Mouse (Mus musculus): ENCODE results near the gene Arl4d.
"Not testable (repeated sequence)": the region's sequence is repeated elsewhere in the genome, so short reads cannot be mapped to it uniquely, and the experiment has no call there.

Gene Arl4d

DNA sequence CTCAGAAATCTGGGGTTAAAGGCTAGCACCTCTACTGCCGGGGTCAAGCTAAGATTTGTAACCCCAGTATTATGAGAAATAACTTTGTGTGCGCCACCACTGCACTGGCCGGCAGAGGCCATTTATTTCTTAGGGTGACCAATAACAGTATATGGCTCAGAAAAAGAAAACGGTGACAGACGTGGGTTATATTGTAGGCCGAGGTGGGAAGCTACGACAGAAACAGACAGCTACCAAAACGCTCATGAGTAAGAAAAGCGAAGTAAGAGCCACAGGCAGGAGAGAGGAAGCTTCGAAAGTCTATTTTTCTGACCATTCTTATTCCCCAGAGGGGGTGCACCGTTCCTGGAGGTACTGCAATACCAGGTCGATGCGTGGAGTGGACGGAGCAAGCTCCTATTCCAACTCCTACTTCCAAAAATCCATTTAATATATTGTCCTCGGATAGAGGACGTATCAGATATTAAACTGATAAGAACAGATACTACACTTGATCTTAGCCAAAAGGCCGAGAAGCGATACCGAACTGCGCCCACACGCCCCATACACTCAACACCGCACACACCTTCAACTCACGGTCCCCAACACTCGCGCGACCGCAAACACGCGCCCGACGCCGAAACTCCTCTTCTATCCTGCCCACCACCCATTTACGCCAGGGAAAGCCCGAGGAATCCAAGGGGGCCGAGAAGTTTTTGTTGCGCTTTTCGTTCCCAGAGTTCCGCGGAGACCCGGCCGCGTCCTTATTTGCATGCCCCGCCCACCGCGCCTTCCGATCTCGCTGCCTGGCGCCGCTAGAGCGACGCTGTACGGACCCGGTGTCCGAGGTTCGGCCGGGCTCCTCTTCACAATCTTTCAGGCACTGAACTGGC, 19.7 kb upstream of the Arl4d start:
- DNase-seq (ENCODE audit: low spot score in 2 of 2): peak; percentile 73

GRCm38 (mm10) chr11:101646283-101646794, 19.0 kb upstream of the Arl4d start:
- not testable (repeated sequence) for DNase-seq (ENCODE audit: low spot score in 2 of 2)

GRCm38 (mm10) chr11:101647093-101647492, 18.2 kb upstream of the Arl4d start:
- DNase-seq (ENCODE audit: low spot score in 2 of 2): not testable (repeated sequence)

- DNase-seq (ENCODE audit: low spot score in 2 of 2): no peak
These were observed 9.0 kb upstream of the Arl4d start for GRCm38 (mm10) chr11:101656356-101656755.

- no peak for DNase-seq (ENCODE audit: low spot score in 2 of 2)
These were observed 7.8 kb upstream of the Arl4d start for GRCm38 (mm10) chr11:101657528-101657885.

GRCm38 (mm10) chr11:101657886-101658750, 7.2 kb upstream of the Arl4d start:
- peak; percentile 86 to 88 for DNase-seq (ENCODE audit: low spot score in 2 of 2)

DNA sequence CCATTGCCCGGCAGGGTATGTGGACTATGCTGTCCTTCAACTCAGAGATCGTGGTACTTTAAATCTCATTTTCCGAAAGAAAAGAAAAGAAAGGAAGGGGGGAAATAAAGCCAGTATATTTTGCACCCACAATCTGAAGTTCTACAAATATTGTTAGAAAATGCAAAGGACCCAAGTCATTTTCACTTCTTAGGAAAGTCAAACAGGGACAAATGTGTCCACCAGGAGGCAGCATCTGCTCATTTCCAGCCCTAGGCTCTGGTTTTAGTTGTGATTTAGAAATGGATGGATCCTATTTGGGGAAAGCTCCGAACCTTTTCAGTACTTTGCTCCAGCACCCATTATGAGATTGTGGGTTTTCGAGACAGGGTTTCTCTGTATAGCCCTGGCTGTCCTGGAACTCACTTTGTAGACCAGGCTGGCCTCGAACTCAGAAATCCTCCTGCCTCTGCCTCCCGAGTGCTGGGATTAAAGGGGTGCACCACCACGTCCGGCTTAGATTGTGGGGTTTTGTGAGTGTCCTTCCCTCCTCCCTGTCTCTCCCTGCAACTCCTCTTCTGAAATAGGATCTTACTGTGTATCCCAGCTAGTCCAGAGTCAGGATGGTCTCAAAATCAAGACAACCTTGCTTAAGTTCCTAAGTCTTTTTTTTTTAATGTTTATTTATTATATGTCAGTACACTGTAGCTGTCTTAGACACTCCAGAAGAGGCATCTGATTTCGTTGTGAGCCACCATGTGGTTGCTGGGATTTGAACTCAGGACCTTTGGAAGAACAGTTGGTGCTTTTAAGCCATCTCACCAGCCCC, 6.4 kb upstream of the Arl4d start:
- peak; percentile 72 to 74 for DNase-seq (ENCODE audit: low spot score in 2 of 2)

DNA sequence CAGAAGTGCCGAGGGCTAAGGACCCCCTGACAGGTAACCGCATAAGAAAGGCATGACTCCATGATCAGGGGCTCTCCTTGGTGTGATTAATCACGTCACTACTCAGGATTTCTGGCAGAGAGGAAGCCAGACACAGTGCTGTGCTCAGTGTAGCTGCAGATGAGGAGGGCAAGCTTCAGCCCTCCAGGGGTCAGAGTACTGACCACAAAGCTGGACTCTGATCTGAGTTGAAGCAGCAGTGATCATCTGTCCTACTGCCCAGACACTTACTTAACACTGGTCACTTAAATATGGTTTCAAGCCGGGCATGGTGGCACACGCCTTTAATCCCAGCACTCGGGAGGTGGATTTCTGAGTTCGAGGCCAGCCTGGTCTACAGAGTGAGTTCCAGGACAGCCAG, 4.2 kb upstream of the Arl4d start:
- no peak for DNase-seq (ENCODE audit: low spot score in 2 of 2)

DNA sequence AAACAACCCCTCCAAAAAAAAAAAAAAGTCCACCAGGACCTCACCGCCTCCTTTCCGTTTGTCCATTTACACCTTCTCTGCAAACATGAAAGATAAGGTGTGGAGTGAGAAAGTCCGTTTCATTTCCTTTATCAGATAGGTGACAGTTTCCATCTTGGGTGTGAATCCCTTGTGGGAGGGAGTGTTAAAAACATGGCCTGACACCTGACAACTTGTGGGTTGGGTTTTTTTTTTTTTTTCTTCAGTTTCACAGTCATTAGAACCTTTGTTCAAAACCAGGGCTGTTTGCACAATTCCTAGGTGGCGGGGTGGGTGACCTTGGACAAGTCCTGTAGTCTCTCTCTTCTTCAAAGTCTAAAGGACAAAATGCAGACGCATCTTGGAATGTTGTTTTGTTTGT, 3.6 kb upstream of the Arl4d start:
- DNase-seq (ENCODE audit: low spot score in 2 of 2): peak; percentile 51 to 79

- DNase-seq (ENCODE audit: low spot score in 2 of 2): peak in 1 of 2 experiments; percentile 23
These were observed 1.9 kb upstream of the Arl4d start for GRCm38 (mm10) chr11:101663229-101664027.

GRCm38 (mm10) chr11:101665636-101665992, 273 bp downstream of the Arl4d start:
- no peak for DNase-seq (ENCODE audit: low spot score in 2 of 2)

DNA sequence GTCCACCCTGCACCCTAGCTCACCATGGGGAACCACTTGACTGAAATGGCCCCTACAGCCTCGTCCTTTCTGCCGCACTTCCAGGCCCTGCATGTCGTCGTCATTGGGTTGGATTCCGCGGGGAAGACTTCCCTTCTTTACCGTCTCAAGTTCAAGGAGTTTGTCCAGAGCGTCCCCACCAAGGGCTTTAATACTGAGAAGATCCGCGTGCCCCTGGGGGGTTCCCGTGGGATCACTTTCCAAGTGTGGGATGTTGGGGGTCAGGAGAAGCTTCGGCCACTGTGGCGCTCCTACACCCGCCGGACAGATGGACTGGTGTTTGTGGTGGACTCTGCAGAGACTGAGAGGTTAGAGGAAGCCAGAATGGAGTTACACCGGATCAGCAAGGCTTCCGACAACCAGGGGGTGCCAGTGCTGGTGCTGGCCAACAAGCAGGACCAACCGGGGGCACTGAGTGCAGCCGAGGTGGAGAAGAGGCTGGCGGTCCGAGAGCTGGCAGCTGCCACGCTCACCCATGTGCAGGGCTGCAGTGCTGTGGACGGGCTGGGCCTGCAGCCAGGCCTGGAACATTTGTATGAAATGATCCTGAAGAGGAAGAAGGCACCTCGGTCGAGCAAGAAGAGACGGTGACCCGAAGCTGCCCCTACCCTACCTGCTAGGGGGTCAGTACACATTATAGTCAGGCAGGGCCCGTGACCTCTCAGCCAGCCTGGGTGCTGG, 1.4 kb downstream of the Arl4d start:
- no peak for DNase-seq (ENCODE audit: low spot score in 2 of 2)

DNA sequence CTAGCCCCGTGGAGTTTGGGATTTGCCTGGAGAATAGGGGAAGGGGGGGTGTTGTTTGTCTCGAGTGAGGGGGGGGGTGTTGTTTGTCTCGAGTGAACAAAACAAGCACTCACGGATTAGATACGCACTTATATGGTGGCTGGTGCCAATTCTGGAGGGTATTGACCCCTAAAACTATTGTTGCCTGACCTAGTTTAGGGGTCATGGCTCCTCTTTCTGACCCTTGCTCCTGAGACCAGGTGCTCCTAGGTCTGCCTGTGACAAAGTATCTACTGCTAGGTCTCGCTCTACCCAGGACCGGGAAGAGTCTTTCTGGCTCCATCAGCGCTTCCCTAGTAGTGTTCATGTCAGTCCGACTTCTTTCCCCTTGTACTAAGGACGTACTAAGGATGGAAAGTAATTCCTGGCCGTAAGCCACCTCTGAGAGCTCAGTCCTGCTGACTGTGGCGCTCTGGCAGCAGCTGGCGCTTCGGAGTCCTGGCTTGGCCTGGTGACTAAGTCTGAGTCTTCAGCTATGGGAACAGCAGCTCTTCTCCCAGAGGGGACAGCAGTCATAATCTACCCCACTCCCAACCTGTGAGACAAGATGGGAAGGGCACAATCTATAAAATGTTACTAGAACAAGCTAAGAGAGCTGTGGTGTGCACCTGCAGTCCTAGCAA, 2.7 kb downstream of the Arl4d start:
- no peak for DNase-seq (ENCODE audit: low spot score in 2 of 2)

- no peak for DNase-seq (ENCODE audit: low spot score in 2 of 2)
These were observed 3.4 kb downstream of the Arl4d start for GRCm38 (mm10) chr11:101668546-101669261.

- DNase-seq (ENCODE audit: low spot score in 2 of 2): no peak
These were observed 5.0 kb downstream of the Arl4d start for GRCm38 (mm10) chr11:101670334-101670733.

- no peak for DNase-seq (ENCODE audit: low spot score in 2 of 2)
These were observed 5.9 kb downstream of the Arl4d start for GRCm38 (mm10) chr11:101671255-101671654.

- no peak for DNase-seq (ENCODE audit: low spot score in 2 of 2)
These were observed 7.8 kb downstream of the Arl4d start for GRCm38 (mm10) chr11:101673010-101673642.

- no peak for DNase-seq (ENCODE audit: low spot score in 2 of 2)
These were observed 8.8 kb downstream of the Arl4d start for GRCm38 (mm10) chr11:101674106-101674505.

GRCm38 (mm10) chr11:101675349-101675748, 10.0 kb downstream of the Arl4d start:
- no peak for DNase-seq (ENCODE audit: low spot score in 2 of 2)

All from natural killer cell, adult 2 months (primary cell).